Mouse (Mus musculus): ENCODE data around the gene Zfp760. TPM values are rescaled to one million over a fixed set of nuclear protein-coding genes. Genes with fewer than 3 reads are reported as not detected.
"Not testable (repeated sequence)": the region's sequence is repeated elsewhere in the genome, so short reads cannot be mapped to it uniquely, and the experiment has no call there.

Gene Zfp760
- 17.9 and 18.2 TPM in 2 replicates for polyA plus RNA-seq (2015; fragmentation: Nextera tagmentation; extraction: Ambion mirVana)

DNA sequence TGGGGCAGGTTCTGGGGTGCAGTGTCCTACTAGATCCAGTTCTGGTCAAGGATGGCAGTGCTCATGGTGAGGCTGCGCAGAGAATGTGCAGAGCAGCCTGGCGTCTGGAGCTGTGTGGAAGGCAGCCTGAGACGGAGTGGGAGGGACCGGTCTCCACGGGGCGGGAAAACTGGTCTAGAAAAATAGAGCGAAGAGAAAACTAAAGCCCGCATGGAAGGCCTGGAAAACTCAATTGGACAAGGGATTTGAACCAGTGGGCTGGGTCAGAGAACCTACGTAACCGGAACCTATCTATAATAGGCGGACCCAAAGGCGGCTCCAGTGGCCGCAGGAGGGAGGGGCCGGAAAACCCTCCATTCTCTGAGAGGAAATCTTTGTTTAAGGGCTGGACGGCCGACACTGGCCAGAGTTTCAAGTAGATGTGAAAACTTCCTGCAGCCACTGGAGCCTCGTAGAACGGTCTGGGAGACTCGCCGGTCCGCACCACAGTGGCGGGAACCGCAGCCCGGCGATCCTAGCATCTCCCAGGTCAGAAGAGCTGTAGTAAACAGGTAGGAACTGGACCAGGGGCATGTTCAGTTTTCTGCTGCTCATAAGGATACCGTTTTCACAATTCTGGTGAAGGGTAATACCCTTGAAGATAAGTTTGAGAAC, at the start of gene Zfp760:
Gene Zfp760, plus strand, starts transcription at position 399 of the 654 bp plus-strand sequence.
- Histone ChIP-seq H3K4me2 (replicated peaks) (peak within 1 kb of the TSS; percentile 53), H3K9ac (replicated peaks) (peak within 1 kb of the TSS; percentile 60), H3K27me3 (no peaks in the 10 kb centered on the region), H3K27ac (replicated peaks) (peak within 1 kb of the TSS; percentile 85), H3K4me3 (peak within 1 kb of the TSS; percentile 56), H3K36me3 (peaks cover 10% of the 10 kb centered on the region; the same call in 1 of the 2 replicates), H3K4me1 (peaks cover 14% of the 10 kb centered on the region), H3K9me3 (no peaks in the 10 kb centered on the region)
- ATAC-seq (replicated peaks) = peak; percentile 98
- WGBS = 3% methylated on average over 26 of the region's 26 CpGs

DNA sequence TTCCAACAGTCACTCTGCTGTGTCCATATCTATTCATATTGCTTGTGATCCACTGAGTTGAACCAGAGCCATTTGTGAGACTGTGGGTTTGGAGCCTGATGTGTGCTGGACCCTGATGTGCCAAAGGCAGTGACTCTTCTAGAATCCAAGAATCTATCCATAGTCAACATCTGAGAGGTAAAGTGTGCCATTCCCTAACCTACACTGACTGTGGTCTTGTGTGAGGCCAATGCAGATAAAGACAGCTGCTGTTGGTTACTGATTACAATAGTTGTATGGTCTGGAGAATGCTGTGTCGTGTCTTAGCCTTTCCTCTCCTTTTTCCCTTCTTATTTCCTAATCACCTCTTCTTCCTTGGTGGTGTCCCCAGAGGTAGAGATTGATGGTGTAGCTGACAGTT, 28.7 kb upstream of the Zfp760 start:
- WGBS = 43% methylated on average over 1 of the region's 1 CpGs
- H3K4me2 ChIP-seq (replicated peaks); H3K27me3 ChIP-seq; H3K27ac ChIP-seq (replicated peaks); H3K9ac ChIP-seq (replicated peaks); H3K36me3 ChIP-seq; H3K4me3 ChIP-seq; H3K9me3 ChIP-seq; H3K4me1 ChIP-seq: not testable (repeated sequence)
- peak; percentile 4; the same call in 1 of the 2 replicates for ATAC-seq (replicated peaks)

- Histone ChIP-seq H3K27ac (replicated peaks) (peak overlapping the region; percentile 70), H3K27me3 (no peaks in the 10 kb centered on the region), H3K9ac (replicated peaks) (peak overlapping the region; percentile 44; the same call in 1 of the 2 replicates), H3K4me2 (replicated peaks) (peak overlapping the region; percentile 51), H3K9me3 (no peaks in the 10 kb centered on the region), H3K4me3 (peak overlapping the region; percentile 51), H3K36me3 (peaks cover under 1% of the 10 kb centered on the region; the same call in 1 of the 2 replicates), H3K4me1 (peaks cover 9% of the 10 kb centered on the region; the same call in 1 of the 2 replicates)
- ATAC-seq (replicated peaks) = peak; percentile 99
- 4% methylated on average over 9 of the region's 9 CpGs for WGBS
Measured at GRCm38 (mm10) chr17:21679273-21680018, 28.1 kb upstream of the Zfp760 start.

- H3K9ac ChIP-seq (replicated peaks) = peak overlapping the region; percentile 44; the same call in 1 of the 2 replicates
- not testable (repeated sequence) for H3K9me3 ChIP-seq, H3K36me3 ChIP-seq, H3K4me1 ChIP-seq, H3K27me3 ChIP-seq
- 0% methylated on average over 10 of the region's 10 CpGs for WGBS
- peak overlapping the region; percentile 51 for H3K4me3 ChIP-seq
- peak; percentile 89 for ATAC-seq (replicated peaks)
- H3K27ac ChIP-seq (replicated peaks) = 0 out of 2 replicates have a peak overlapping the region, but pooled peaks have one; percentile 70
- peak overlapping the region; percentile 51 for H3K4me2 ChIP-seq (replicated peaks)
Measured at GRCm38 (mm10) chr17:21680019-21680376, 27.5 kb upstream of the Zfp760 start.

DNA sequence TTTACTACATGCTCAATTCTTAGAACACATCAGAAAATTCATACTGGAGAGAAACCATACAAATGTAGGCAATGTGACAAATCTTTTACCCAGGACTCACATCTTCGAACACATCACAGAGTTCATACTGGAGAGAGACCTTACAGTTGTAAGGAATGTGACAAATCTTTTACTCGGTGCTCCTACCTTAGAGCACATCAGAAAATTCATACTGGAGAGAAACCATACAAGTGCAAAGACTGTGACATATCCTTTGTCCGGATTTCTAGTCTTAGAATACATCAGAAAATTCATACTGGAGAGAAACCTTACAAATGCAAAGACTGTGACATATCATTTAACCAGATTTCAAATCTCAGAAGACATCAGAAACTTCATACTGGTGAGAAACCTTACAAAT, 16.0 kb upstream of the Zfp760 start, which contains the start of gene Gm10226:
Gene Gm10226, plus strand, starts transcription at position 301 of the 400 bp plus-strand sequence.
- Histone ChIP-seq H3K4me3 (no peak within 1 kb of the TSS), H3K4me2 (replicated peaks) (no peak within 1 kb of the TSS), H3K4me1 (no peaks in the 10 kb centered on the region), H3K9ac (replicated peaks) (no peak within 1 kb of the TSS), H3K36me3 (peaks cover 39% of the 10 kb centered on the region), H3K27ac (replicated peaks) (no peak within 1 kb of the TSS), H3K27me3 (no peaks in the 10 kb centered on the region), H3K9me3 (no peaks in the 10 kb centered on the region)
- WGBS = 95% methylated on average over 3 of the region's 3 CpGs
- no peak for ATAC-seq (replicated peaks)

DNA sequence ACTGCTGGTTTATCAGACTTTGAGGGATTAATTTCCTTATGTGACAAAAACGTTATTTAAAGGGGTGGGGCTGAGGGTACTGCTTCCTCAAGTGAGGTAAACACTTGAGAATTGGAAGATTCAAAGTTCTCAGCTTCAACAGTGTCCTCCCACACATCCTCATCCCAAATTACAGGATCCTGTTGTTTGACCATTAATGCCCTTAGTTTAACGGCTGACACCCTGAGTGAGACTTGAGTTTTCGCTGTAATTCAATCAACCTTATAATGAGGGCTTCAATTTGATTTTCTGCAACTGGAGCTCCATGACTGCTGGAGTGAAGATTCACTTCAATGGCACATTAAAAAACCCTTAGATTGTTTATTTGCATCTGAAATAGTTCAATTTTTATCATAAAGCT, 14.2 kb upstream of the Zfp760 start:
- ATAC-seq (replicated peaks) = no peak
- Histone ChIP-seq H3K27ac (replicated peaks) (no peak overlapping the region), H3K9me3 (no peaks in the 10 kb centered on the region), H3K9ac (replicated peaks) (no peak overlapping the region), H3K4me3 (no peak overlapping the region), H3K36me3 (peaks cover 39% of the 10 kb centered on the region), H3K27me3 (no peaks in the 10 kb centered on the region), H3K4me2 (replicated peaks) (no peak overlapping the region), H3K4me1 (no peaks in the 10 kb centered on the region)
- WGBS = 84% methylated on average over 3 of the region's 3 CpGs

GRCm38 (mm10) chr17:21696073-21696472, 11.5 kb upstream of the Zfp760 start:
- no peak for ATAC-seq (replicated peaks)
- no peaks in the 10 kb centered on the region for H3K9me3 ChIP-seq
- peaks cover 18% of the 10 kb centered on the region for H3K36me3 ChIP-seq
- no peak overlapping the region for H3K9ac ChIP-seq (replicated peaks)
- no peak overlapping the region for H3K4me2 ChIP-seq (replicated peaks)
- H3K4me1 ChIP-seq = no peaks in the 10 kb centered on the region
- H3K4me3 ChIP-seq = no peak overlapping the region
- no peak overlapping the region for H3K27ac ChIP-seq (replicated peaks)
- H3K27me3 ChIP-seq = no peaks in the 10 kb centered on the region

GRCm38 (mm10) chr17:21702281-21703240, 5.0 kb upstream of the Zfp760 start:
- Histone ChIP-seq H3K9ac (replicated peaks) (no peak overlapping the region), H3K4me1 (0 out of 2 replicates have a peak, but pooled peaks cover 3% of the 10 kb centered on the region), H3K4me2 (replicated peaks) (no peak overlapping the region), H3K9me3 (no peaks in the 10 kb centered on the region), H3K27ac (replicated peaks) (no peak overlapping the region), H3K4me3 (no peak overlapping the region), H3K36me3 (no peaks in the 10 kb centered on the region), H3K27me3 (no peaks in the 10 kb centered on the region)
- WGBS = 56% methylated on average over 5 of the region's 5 CpGs
- no peak for ATAC-seq (replicated peaks)

DNA sequence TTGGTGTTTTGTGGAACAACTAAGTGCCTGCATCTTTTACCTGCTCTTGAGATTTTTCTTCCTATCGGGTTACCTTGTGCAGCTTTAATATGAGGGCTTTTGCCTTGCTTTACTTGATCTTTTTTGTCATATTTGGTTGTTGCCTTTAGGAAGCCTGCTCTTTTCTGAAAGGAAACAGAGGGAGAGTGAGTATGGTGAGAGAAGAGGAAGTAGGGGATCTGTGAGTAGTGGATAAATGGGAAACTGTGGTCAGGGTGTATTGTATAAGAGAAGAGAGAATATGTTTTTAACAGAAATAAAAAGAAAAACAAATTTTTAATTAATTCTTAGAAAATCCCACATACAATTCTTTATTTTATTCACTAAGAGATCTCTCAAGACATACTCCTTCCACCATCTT, 4.1 kb upstream of the Zfp760 start:
- Histone ChIP-seq H3K4me3 (no peak overlapping the region), H3K9ac (replicated peaks) (no peak overlapping the region), H3K27me3 (no peaks in the 10 kb centered on the region), H3K4me1 (peaks cover 6% of the 10 kb centered on the region), H3K27ac (replicated peaks) (no peak overlapping the region), H3K4me2 (replicated peaks) (no peak overlapping the region), H3K9me3 (no peaks in the 10 kb centered on the region), H3K36me3 (no peaks in the 10 kb centered on the region)
- WGBS = 92% methylated on average over 1 of the region's 1 CpGs
- no peak for ATAC-seq (replicated peaks)

GRCm38 (mm10) chr17:21708401-21708800, 860 bp downstream of the Zfp760 start:
- no peaks in the 10 kb centered on the region for H3K27me3 ChIP-seq
- peaks cover 13% of the 10 kb centered on the region for H3K36me3 ChIP-seq
- H3K4me2 ChIP-seq (replicated peaks) = peak overlapping the region; percentile 53
- peaks cover 14% of the 10 kb centered on the region for H3K4me1 ChIP-seq
- WGBS = 25% methylated on average over 2 of the region's 2 CpGs
- H3K9ac ChIP-seq (replicated peaks) = peak overlapping the region; percentile 26; the same call in 1 of the 2 replicates
- H3K9me3 ChIP-seq = no peaks in the 10 kb centered on the region
- no peak for ATAC-seq (replicated peaks)
- peak overlapping the region; percentile 56 for H3K4me3 ChIP-seq
- H3K27ac ChIP-seq (replicated peaks) = no peak overlapping the region

DNA sequence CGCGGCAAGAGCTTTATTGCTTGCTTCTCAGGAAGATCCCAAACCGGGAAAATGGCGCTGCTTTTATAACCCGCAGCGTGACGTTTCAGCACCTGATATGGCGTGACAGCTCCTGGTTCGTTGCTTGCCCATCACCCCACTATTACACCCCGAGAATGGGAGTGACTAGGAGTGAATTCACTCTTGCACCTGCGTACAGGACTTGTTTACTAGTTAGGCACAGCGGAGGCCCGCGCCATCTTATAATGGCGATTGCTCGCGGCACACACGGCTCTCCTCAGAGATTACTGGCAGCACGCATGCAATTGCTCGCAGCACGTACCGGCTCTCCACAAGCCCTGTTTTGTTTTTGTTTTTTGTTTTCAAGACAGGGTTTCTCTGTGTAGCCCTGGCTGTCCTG, 23.0 kb downstream of the Zfp760 start, which contains the start of gene Zfp229:
Gene Zfp229, plus strand, starts transcription at position 301 of the 400 bp plus-strand sequence.
- peaks cover 10% of the 10 kb centered on the region for H3K4me1 ChIP-seq
- not testable (repeated sequence) for H3K9me3 ChIP-seq; H3K4me3 ChIP-seq; H3K36me3 ChIP-seq; H3K4me2 ChIP-seq (replicated peaks); H3K27ac ChIP-seq (replicated peaks); H3K9ac ChIP-seq (replicated peaks); H3K27me3 ChIP-seq; ATAC-seq (replicated peaks)
- WGBS = 92% methylated on average over 16 of the region's 22 CpGs

Measured in forebrain, embryonic 15.5 days (tissue).